Mouse (Mus musculus): ENCODE data around the gene Atf7ip2. TPM values are rescaled to one million over a fixed set of nuclear protein-coding genes. Genes with fewer than 3 reads are reported as not detected.

Gene Atf7ip2
- polyA plus RNA-seq, 1 experiment from 2014 or later: 0.23 TPM

GRCm38 (mm10) chr16:10286513-10287268 lies 94.2 kb downstream of the Atf7ip2 start:
- peak; percentile 47 for ATAC-seq
- peak; percentile 72 for DNase-seq (ENCODE audit: low spot score)
- no peak overlapping the region for H3K4me2 ChIP-seq (replicated peaks; ENCODE audit: low read depth, low read length)
- H3K27ac ChIP-seq (ENCODE audit: low read length): peak overlapping the region; percentile 29; the same call in 1 of the 2 replicates
- TF ChIP-seq CTCF (IDR thresholded peaks at IDR 0.05) (no peak), EP300 (IDR thresholded peaks at IDR 0.05) (no peak)
- WGBS: 49% methylated on average over 9 of the region's 9 CpGs
- no peaks in the 10 kb centered on the region for H3K9me3 ChIP-seq (ENCODE audit: low read length)
- no peak overlapping the region for H3K9ac ChIP-seq (replicated peaks; ENCODE audit: low read depth)
- H3K4me3 ChIP-seq (ENCODE audit: low read depth, low read length): no peak overlapping the region
- peaks cover 42% of the 10 kb centered on the region for H3K36me3 ChIP-seq (ENCODE audit: insufficient read depth, low read length)
- no peaks in the 10 kb centered on the region for H3K27me3 ChIP-seq (replicated peaks; ENCODE audit: insufficient read depth, low read length)
- no peaks in the 10 kb centered on the region; the same call in 1 of the 2 replicates for H3K4me1 ChIP-seq (ENCODE audit: insufficient read depth, low read depth, low read length)

DNA sequence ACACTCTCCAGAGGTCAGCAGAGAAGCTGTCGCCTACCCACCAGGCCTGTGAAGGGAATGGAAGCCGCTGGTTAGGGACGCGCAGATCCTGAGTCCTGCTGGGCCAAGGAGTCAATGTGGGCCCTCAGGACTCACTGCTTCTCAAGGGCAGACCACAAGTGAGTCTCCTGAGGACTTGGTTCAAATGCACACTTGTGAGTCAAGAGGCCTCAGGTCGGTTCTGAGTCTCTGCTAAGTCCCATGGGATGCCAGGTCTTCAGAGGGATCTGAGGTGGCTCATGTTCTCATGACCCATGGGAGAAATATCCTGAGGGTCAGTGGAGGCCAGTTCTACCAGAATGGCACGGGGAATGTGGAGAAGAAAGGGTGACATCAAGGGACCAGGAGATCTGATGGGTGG lies 95.6 kb downstream of the Atf7ip2 start:
- Histone ChIP-seq H3K9ac (replicated peaks; ENCODE audit: low read depth) (no peak overlapping the region), H3K4me2 (replicated peaks; ENCODE audit: low read depth, low read length) (no peak overlapping the region), H3K36me3 (ENCODE audit: insufficient read depth, low read length) (peaks cover 46% of the 10 kb centered on the region), H3K27ac (ENCODE audit: low read length) (no peak overlapping the region), H3K4me1 (ENCODE audit: insufficient read depth, low read depth, low read length) (no peaks in the 10 kb centered on the region; the same call in 1 of the 2 replicates), H3K9me3 (ENCODE audit: low read length) (no peaks in the 10 kb centered on the region), H3K27me3 (replicated peaks; ENCODE audit: insufficient read depth, low read length) (no peaks in the 10 kb centered on the region), H3K4me3 (ENCODE audit: low read depth, low read length) (no peak overlapping the region)
- DNase-seq (ENCODE audit: low spot score) (no peak), ATAC-seq (peak; percentile 41; the same call in 1 of the 2 replicates)
- TF ChIP-seq CTCF (IDR thresholded peaks at IDR 0.05) (no peak), EP300 (IDR thresholded peaks at IDR 0.05) (no peak)
- 73% methylated on average over 6 of the region's 6 CpGs for WGBS

DNA sequence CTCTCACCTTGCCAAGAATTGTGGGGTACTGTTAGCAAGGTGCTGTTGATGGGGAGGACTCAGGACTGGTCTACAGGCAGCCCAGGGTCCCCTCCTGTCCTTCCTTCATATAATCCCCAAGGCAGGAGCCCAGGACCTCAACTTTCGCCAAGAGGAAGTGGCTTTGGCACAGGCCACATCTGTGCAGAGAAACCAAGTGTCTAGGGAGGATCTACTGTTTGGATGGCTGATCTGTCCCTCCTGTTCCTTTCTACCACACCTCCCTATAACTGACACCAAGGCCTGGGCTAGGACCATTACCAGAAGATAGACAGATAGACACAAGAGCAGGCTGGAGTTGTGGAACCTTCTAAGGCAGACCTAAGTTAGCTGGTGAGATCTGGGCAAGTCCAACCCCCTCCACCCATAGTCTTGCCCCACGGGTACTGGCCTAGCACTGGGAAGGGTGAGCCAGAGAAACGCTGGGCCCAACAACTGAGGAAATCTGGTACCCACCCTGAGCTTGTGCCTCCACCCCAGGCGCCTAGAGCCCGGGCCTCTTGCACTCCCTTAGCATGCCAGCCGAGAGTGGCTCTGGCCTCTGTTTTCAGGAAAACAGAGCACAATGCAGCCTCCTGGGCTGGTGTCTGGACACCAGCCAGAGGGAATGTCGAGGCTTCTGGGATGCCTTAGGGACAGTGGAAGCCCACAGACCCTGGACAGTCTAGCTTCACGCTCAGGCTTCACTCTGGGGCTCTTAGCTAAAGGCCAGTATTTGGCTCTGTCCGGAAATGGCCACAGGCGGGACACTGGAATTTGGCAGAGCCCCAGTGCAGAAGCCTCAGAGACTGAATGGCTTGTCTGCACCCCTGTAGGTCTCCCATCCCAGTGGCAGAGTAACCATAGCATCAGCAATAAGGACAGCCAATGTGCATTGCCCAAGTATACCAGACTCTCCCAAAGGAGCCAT lies 105.5 kb downstream of the Atf7ip2 start:
- H3K27ac ChIP-seq (ENCODE audit: low read length): peak overlapping the region; percentile 43
- 54% methylated on average over 10 of the region's 10 CpGs for WGBS
- no peaks in the 10 kb centered on the region for H3K27me3 ChIP-seq (replicated peaks; ENCODE audit: insufficient read depth, low read length)
- no peak overlapping the region for H3K4me3 ChIP-seq (ENCODE audit: low read depth, low read length)
- H3K36me3 ChIP-seq (ENCODE audit: insufficient read depth, low read length): no peaks in the 10 kb centered on the region
- H3K9ac ChIP-seq (replicated peaks; ENCODE audit: low read depth): no peak overlapping the region
- ATAC-seq (no peak), DNase-seq (ENCODE audit: low spot score) (no peak)
- H3K9me3 ChIP-seq (ENCODE audit: low read length): no peaks in the 10 kb centered on the region
- H3K4me2 ChIP-seq (replicated peaks; ENCODE audit: low read depth, low read length): 0 out of 2 replicates have a peak overlapping the region, but pooled peaks have one; percentile 5
- peaks cover 44% of the 10 kb centered on the region; the same call in 1 of the 2 replicates for H3K4me1 ChIP-seq (ENCODE audit: insufficient read depth, low read depth, low read length)
- no peak for TF ChIP-seq CTCF (IDR thresholded peaks at IDR 0.05)
- no peak for TF ChIP-seq EP300 (IDR thresholded peaks at IDR 0.05)

DNA sequence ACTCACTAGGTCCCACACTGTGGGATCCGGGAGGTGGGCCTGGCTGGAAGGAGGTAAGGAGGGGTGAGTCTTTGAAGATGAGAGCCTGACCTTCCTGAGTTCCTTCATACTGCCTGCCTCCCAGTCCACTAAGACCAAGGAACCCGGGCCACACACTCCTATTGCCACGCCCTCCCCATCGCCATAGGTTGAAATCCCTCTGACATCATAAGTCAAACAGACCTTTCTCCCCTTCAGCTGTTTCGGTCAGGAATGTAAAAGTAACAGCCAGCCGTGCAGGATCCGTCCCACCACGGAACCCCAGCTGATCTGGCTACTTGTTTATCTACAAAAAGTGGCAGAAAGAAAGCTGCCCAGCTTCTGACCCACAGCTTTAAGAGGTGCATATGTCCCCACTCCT lies 107.1 kb downstream of the Atf7ip2 start:
- Histone ChIP-seq H3K9me3 (ENCODE audit: low read length) (no peaks in the 10 kb centered on the region), H3K4me1 (ENCODE audit: insufficient read depth, low read depth, low read length) (peaks cover 55% of the 10 kb centered on the region; the same call in 1 of the 2 replicates), H3K4me2 (replicated peaks; ENCODE audit: low read depth, low read length) (no peak overlapping the region), H3K4me3 (ENCODE audit: low read depth, low read length) (no peak overlapping the region), H3K36me3 (ENCODE audit: insufficient read depth, low read length) (no peaks in the 10 kb centered on the region), H3K27me3 (replicated peaks; ENCODE audit: insufficient read depth, low read length) (no peaks in the 10 kb centered on the region), H3K9ac (replicated peaks; ENCODE audit: low read depth) (no peak overlapping the region), H3K27ac (ENCODE audit: low read length) (peak overlapping the region; percentile 88)
- no peak for TF ChIP-seq EP300 (IDR thresholded peaks at IDR 0.05)
- no peak for TF ChIP-seq CTCF (IDR thresholded peaks at IDR 0.05)
- WGBS: 20% methylated on average over 8 of the region's 8 CpGs
- DNase-seq (ENCODE audit: low spot score): peak; percentile 93
- peak; percentile 76 for ATAC-seq

DNA sequence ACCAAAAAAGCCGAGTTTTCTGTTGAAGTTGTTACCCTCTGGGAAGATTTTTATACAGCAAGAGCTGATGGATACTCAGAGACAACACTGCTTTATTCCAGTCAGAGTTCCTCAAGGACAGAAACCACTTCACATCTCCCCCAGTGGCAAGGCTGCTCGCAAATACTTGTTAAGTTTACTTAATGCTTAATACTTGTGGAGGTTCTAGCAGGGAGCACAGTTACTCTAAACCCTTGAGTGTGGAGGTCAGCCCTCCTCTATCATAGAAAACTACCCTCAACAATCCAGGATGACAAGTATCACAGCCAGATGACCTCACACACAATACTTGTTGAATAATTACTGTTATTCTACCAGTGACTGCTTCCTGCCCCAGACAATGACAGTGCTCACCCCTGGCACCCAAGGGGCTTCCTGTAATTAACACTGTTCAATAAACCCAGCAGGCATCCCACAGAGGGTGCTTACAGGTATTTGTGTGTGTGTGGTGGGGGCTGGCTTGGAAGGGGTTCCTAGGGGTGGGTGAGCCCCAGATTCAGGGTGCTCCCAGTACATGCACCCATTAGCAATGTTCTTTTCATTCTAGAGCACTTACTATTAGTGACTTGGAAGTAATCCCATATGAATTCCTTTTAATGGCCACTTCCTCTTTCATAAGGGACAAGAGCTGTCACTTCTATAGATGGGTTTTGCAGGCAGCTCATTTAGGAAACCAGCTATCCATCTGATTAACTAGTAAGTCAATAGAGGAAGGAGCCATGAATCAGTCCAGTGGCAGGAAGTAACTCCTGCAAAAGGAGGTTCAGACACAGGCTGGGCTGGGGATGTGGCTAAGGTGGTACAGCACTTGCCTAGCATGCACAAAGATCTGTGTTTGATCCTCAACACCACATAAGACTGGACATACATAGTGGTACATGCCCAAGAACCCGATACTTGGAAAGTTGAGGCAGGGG lies 108.0 kb downstream of the Atf7ip2 start:
- Histone ChIP-seq H3K4me1 (ENCODE audit: insufficient read depth, low read depth, low read length) (peaks cover 59% of the 10 kb centered on the region; the same call in 1 of the 2 replicates), H3K9ac (replicated peaks; ENCODE audit: low read depth) (no peak overlapping the region), H3K9me3 (ENCODE audit: low read length) (no peaks in the 10 kb centered on the region), H3K36me3 (ENCODE audit: insufficient read depth, low read length) (no peaks in the 10 kb centered on the region), H3K27me3 (replicated peaks; ENCODE audit: insufficient read depth, low read length) (no peaks in the 10 kb centered on the region), H3K4me2 (replicated peaks; ENCODE audit: low read depth, low read length) (no peak overlapping the region), H3K27ac (ENCODE audit: low read length) (peak overlapping the region; percentile 88), H3K4me3 (ENCODE audit: low read depth, low read length) (no peak overlapping the region)
- peak; percentile 79 for DNase-seq (ENCODE audit: low spot score)
- peak; percentile 68 for ATAC-seq
- TF ChIP-seq EP300 (IDR thresholded peaks at IDR 0.05) (0 out of 2 replicates have a peak, but pooled peaks have one; percentile 8), CTCF (IDR thresholded peaks at IDR 0.05) (no peak)
- WGBS: 42% methylated on average over 3 of the region's 3 CpGs

Small RNAs within 50 kb of the gene (microRNA-seq; reads per million reads assigned to microRNA genes)
- not detected for gene Gm22932

Other genes starting within 250 kb of the Atf7ip2 start
- 0.06 and 0.19 TPM in 2 replicates for gene Grin2a, start 197.2 kb upstream of the Atf7ip2 start, polyA plus RNA-seq (2015; fragmentation: Nextera tagmentation; extraction: Ambion mirVana)
- 0.31 TPM in 1 of 2 replicates, not detected in the other for gene Rpl39l, start 22.5 kb upstream of the Atf7ip2 start, polyA plus RNA-seq (2015; fragmentation: Nextera tagmentation; extraction: Ambion mirVana)
- gene Emp2, start 121.3 kb downstream of the Atf7ip2 start, polyA plus RNA-seq (2015; fragmentation: Nextera tagmentation; extraction: Ambion mirVana): 584 and 640 TPM in 2 replicates
- 9.9 and 11.7 TPM in 2 replicates for gene Tekt5, start 202.8 kb downstream of the Atf7ip2 start, polyA plus RNA-seq (2015; fragmentation: Nextera tagmentation; extraction: Ambion mirVana)
- gene Nubp1, start 219.2 kb downstream of the Atf7ip2 start, polyA plus RNA-seq (2015; fragmentation: Nextera tagmentation; extraction: Ambion mirVana): 31.2 and 31.6 TPM in 2 replicates